Mouse (Mus musculus) small intestine, adult 2 months (tissue): Measurements from ENCODE around the gene Cryba4. TPM values are rescaled to one million over a fixed set of nuclear protein-coding genes. Genes with fewer than 3 reads are reported as not detected.

Source experiments
- H3K27ac ChIP-seq: fragments of 200-500 bp; 2 replicates; pipeline ENCODE4 v1.5.1; 2012; ENCODE audit warnings: low read depth, low read length, control low read depth, inconsistent platforms; ENCODE audit not compliant: insufficient read depth
- H3K27me3 ChIP-seq: fragments of 200-500 bp; 2 replicates; pipeline ENCODE4 v1.6.1; 2012; ENCODE audit warnings: mild to moderate bottlenecking, moderate library complexity, low read length, inconsistent platforms; ENCODE audit not compliant: control insufficient read depth, insufficient read depth
- H3K36me3 ChIP-seq: fragments of 200-500 bp; 2 replicates; pipeline ENCODE4 v1.6.1; 2012; ENCODE audit warnings: mild to moderate bottlenecking, low read length, control low read depth, inconsistent platforms; ENCODE audit not compliant: control insufficient read depth, insufficient read depth
- H3K4me1 ChIP-seq: fragments of 200-500 bp; 2 replicates; pipeline ENCODE4 v1.6.1; 2012; ENCODE audit warnings: low read length, inconsistent platforms, mixed read lengths; ENCODE audit not compliant: control insufficient read depth, insufficient read depth, insufficient read length
- H3K4me3 ChIP-seq: fragments of 200-500 bp; 2 replicates; pipeline ENCODE4 v1.5.1; 2012; ENCODE audit warnings: low read depth, mild to moderate bottlenecking, control low read depth, inconsistent platforms, low read length, moderate library complexity
- CTCF ChIP-seq: fragments of 200-500 bp; IDR thresholded peaks from 2 replicates; pipeline ENCODE4 v1.5.1; 2012; ENCODE audit warnings: low read depth, mild to moderate bottlenecking, control low read depth, inconsistent platforms, low read length, moderate library complexity, mixed read lengths; ENCODE audit not compliant: insufficient replicate concordance, insufficient read length; ENCODE audit errors: extremely low read depth
- POLR2A ChIP-seq: fragments of 200-500 bp; IDR thresholded peaks from 2 replicates; pipeline ENCODE4 v1.6.1; 2012; ENCODE audit warnings: low read depth, mild to moderate bottlenecking, control low read depth, inconsistent platforms, low read length, moderate library complexity
- WGBS: fragments of 180-500 bp; shearing (Covaris S2); methylation state at CpG from one replicate; pipeline ENCODE4 v1.1.7; 2018; 5-methylcytosine and 5-hydroxymethylcytosine counted together
- polyA plus RNA-seq: library from polyadenylated mRNA; depleted of rRNA; stranded (reverse); fragments of >200 nt; gene quantifications from 2 replicates; pipeline ENCODE4 v1.2.3, GENCODE M21; 2012

The Cryba4 gene
- polyA plus RNA-seq, 1 experiment, result 2.2 TPM

GRCm38 (mm10) chr5:112218679-112219078, 33.6 kb downstream of the Cryba4 start:
- Histone ChIP-seq H3K36me3 (no peaks in the 10 kb centered on the region), H3K4me1 (0 out of 2 replicates have a peak, but pooled peaks cover 2% of the 10 kb centered on the region), H3K27me3 (no peaks in the 10 kb centered on the region), H3K27ac (no peak overlapping the region), H3K4me3 (no peak overlapping the region)
- 68% methylated on average over 4 of the region's 4 CpGs for WGBS
- no peak for TF ChIP-seq POLR2A
- no peak for TF ChIP-seq CTCF

GRCm38 (mm10) chr5:112217031-112217430, 35.3 kb downstream of the Cryba4 start:
- TF ChIP-seq CTCF (no peak), POLR2A (no peak)
- no peaks in the 10 kb centered on the region for H3K36me3 ChIP-seq
- 72% methylated on average over 22 of the region's 22 CpGs for WGBS
- no peaks in the 10 kb centered on the region for H3K27me3 ChIP-seq
- H3K4me1 ChIP-seq, result 0 out of 2 replicates have a peak, but pooled peaks cover 2% of the 10 kb centered on the region
- no peak overlapping the region for H3K4me3 ChIP-seq
- H3K27ac ChIP-seq, result no peak overlapping the region

- WGBS, result 80% methylated on average over 7 of the region's 7 CpGs
- no peak overlapping the region for H3K27ac ChIP-seq
- TF ChIP-seq CTCF (no peak), POLR2A (no peak)
These were observed 36.0 kb downstream of the Cryba4 start for GRCm38 (mm10) chr5:112216335-112216734.

GRCm38 (mm10) chr5:112215801-112216251, 36.5 kb downstream of the Cryba4 start:
- H3K4me3 ChIP-seq, result no peak overlapping the region
- 55% methylated on average over 9 of the region's 9 CpGs for WGBS
- no peaks in the 10 kb centered on the region for H3K27me3 ChIP-seq
- 0 out of 2 replicates have a peak, but pooled peaks cover 2% of the 10 kb centered on the region for H3K4me1 ChIP-seq
- H3K36me3 ChIP-seq, result no peaks in the 10 kb centered on the region
- TF ChIP-seq POLR2A (no peak), CTCF (no peak)
- no peak overlapping the region for H3K27ac ChIP-seq

More at GRCm38 (mm10) chr5:112216335-112216734, 36.0 kb downstream of the Cryba4 start:
- no peaks in the 10 kb centered on the region for H3K36me3 ChIP-seq
- no peak overlapping the region for H3K4me3 ChIP-seq
- H3K4me1 ChIP-seq, result 0 out of 2 replicates have a peak, but pooled peaks cover 2% of the 10 kb centered on the region
- H3K27me3 ChIP-seq, result no peaks in the 10 kb centered on the region

GRCm38 (mm10) chr5:112215291-112215751, 37.0 kb downstream of the Cryba4 start:
- Histone ChIP-seq H3K4me1 (0 out of 2 replicates have a peak, but pooled peaks cover 2% of the 10 kb centered on the region), H3K4me3 (no peak overlapping the region), H3K27ac (no peak overlapping the region), H3K27me3 (no peaks in the 10 kb centered on the region), H3K36me3 (no peaks in the 10 kb centered on the region)
- WGBS, result 37% methylated on average over 12 of the region's 12 CpGs
- TF ChIP-seq POLR2A, result no peak
- TF ChIP-seq CTCF, result no peak

GRCm38 (mm10) chr5:112214419-112214818, 37.9 kb downstream of the Cryba4 start:
- 6% methylated on average over 10 of the region's 10 CpGs for WGBS
- TF ChIP-seq CTCF (peak; percentile 70; the same call in 1 of the 2 replicates), POLR2A (no peak)
- H3K4me3 ChIP-seq, result no peak overlapping the region
- no peak overlapping the region for H3K27ac ChIP-seq
- no peaks in the 10 kb centered on the region for H3K36me3 ChIP-seq
- no peaks in the 10 kb centered on the region for H3K4me1 ChIP-seq
- no peaks in the 10 kb centered on the region for H3K27me3 ChIP-seq

GRCm38 (mm10) chr5:112213331-112214240, 38.7 kb downstream of the Cryba4 start:
- Histone ChIP-seq H3K4me1 (no peaks in the 10 kb centered on the region), H3K4me3 (no peak overlapping the region), H3K27me3 (no peaks in the 10 kb centered on the region), H3K27ac (no peak overlapping the region), H3K36me3 (no peaks in the 10 kb centered on the region)
- no peak for TF ChIP-seq POLR2A
- no peak for TF ChIP-seq CTCF
- WGBS, result 62% methylated on average over 19 of the region's 19 CpGs
